Mouse (Mus musculus) splenic B cell, adult 2 months (primary cell): ENCODE data around the gene Zfp932.
A peak's percentile ranks its signal among the peaks of the same experiment; 100 is the strongest.
"Not testable (repeated sequence)": the region's sequence is repeated elsewhere in the genome, so short reads cannot be mapped to it uniquely, and the experiment has no call there.

ENCODE experiments used
- DNase-seq: peaks from one replicate; pipeline ENCODE4 v3.0.0-alpha.2; 2011; ENCODE audit warnings: low read depth, low spot score
- H3K27me3 ChIP-seq: 2 replicates; pipeline ENCODE4 v1.6.1; 2012; ENCODE audit warnings: mild to moderate bottlenecking, low read length, moderate library complexity, mixed read lengths; ENCODE audit not compliant: control insufficient read depth, poor library complexity, insufficient read depth, severe bottlenecking
- H3K36me3 ChIP-seq: 2 replicates; pipeline ENCODE4 v1.6.1; 2012; ENCODE audit warnings: mild to moderate bottlenecking, low read length, moderate library complexity, mixed read lengths; ENCODE audit not compliant: control insufficient read depth, poor library complexity, insufficient read depth, severe bottlenecking

Zfp932 gene

GRCm38 (mm10) chr5:109996026-109996937, at the start of gene Zfp932:
TSS of gene Zfp932 (plus strand) at chr5:109996521.
- H3K36me3 ChIP-seq, H3K27me3 ChIP-seq: not testable (repeated sequence)
- DNase-seq = peak; percentile 83

- Histone ChIP-seq H3K27me3 (no peaks in the 10 kb centered on the region), H3K36me3 (no peaks in the 10 kb centered on the region)
- DNase-seq = no peak
Observed at GRCm38 (mm10) chr5:109950281-109950680, 46.0 kb upstream of the Zfp932 start.

- H3K36me3 ChIP-seq, H3K27me3 ChIP-seq, DNase-seq: not testable (repeated sequence)
Observed at GRCm38 (mm10) chr5:109980743-109981142, 15.6 kb upstream of the Zfp932 start.

GRCm38 (mm10) chr5:109995461-109995860, 860 bp upstream of the Zfp932 start:
- not testable (repeated sequence) for H3K27me3 ChIP-seq, H3K36me3 ChIP-seq
- DNase-seq = peak; percentile 28

- H3K27me3 ChIP-seq, DNase-seq, H3K36me3 ChIP-seq: not testable (repeated sequence)
Observed at GRCm38 (mm10) chr5:110015775-110016174, 19.5 kb downstream of the Zfp932 start.

- Histone ChIP-seq H3K36me3 (no peaks in the 10 kb centered on the region), H3K27me3 (no peaks in the 10 kb centered on the region)
- DNase-seq = no peak
Observed at GRCm38 (mm10) chr5:110023273-110023672, 27.0 kb downstream of the Zfp932 start.

- peak; percentile 52 for DNase-seq
- not testable (repeated sequence) for H3K27me3 ChIP-seq, H3K36me3 ChIP-seq
Observed at GRCm38 (mm10) chr5:110023694-110024427, 27.5 kb downstream of the Zfp932 start.

- no peaks in the 10 kb centered on the region for H3K27me3 ChIP-seq
- peak; percentile 85 for DNase-seq
- no peaks in the 10 kb centered on the region for H3K36me3 ChIP-seq
Observed at GRCm38 (mm10) chr5:110057637-110058408, 61.5 kb downstream of the Zfp932 start.
